Mouse (Mus musculus) lung, postnatal 0 days (tissue): ENCODE data around the gene Rac3. TPM values are rescaled to one million over a fixed set of nuclear protein-coding genes. Genes with fewer than 3 reads are reported as not detected.
A peak's percentile ranks its signal among the peaks of the same experiment; 100 is the strongest.

Source experiments
- ATAC-seq: fragments of 200-750 bp; cut with Nextera tagmentation; 2 replicates; pipeline ENCODE4 v1.8.0; 2017; ENCODE audit warnings: moderate library complexity
- DNase-seq: peaks from one replicate; pipeline ENCODE4 v3.0.0-alpha.2; 2016; ENCODE audit warnings: low spot score
- H3K27ac ChIP-seq: fragments of 300-500 bp; sonication (generic); 2 replicates; pipeline ENCODE4 v1.5.1; 2014; ENCODE audit warnings: antibody characterized with exemption, mild to moderate bottlenecking, low read length, mixed read lengths
- H3K27me3 ChIP-seq: fragments of 300-500 bp; sonication (generic); replicated peaks from 2 replicates; pipeline ENCODE4 v1.6.1; 2014; ENCODE audit warnings: low read length, mixed read lengths; ENCODE audit not compliant: insufficient read depth
- H3K36me3 ChIP-seq: fragments of 300-500 bp; sonication (generic); 2 replicates; pipeline ENCODE4 v1.6.1; 2014; ENCODE audit warnings: low read length, mixed read lengths; ENCODE audit not compliant: insufficient read depth
- H3K4me1 ChIP-seq: fragments of 300-500 bp; sonication (generic); 2 replicates; pipeline ENCODE4 v1.6.1; 2014; ENCODE audit warnings: antibody characterized with exemption, low read depth, low read length, mixed read lengths; ENCODE audit not compliant: insufficient read depth
- H3K4me2 ChIP-seq: fragments of 300-500 bp; sonication (generic); replicated peaks from 2 replicates; pipeline ENCODE4 v1.6.1; 2014; ENCODE audit warnings: low read depth, mild to moderate bottlenecking, low read length, moderate library complexity, mixed read lengths
- H3K4me3 ChIP-seq: fragments of 300-500 bp; sonication (generic); 2 replicates; pipeline ENCODE4 v1.5.1; 2014; ENCODE audit warnings: low read depth, low read length
- H3K9ac ChIP-seq: fragments of 300-500 bp; sonication (generic); replicated peaks from 2 replicates; pipeline ENCODE4 v1.6.1; 2014; ENCODE audit warnings: low read depth, mild to moderate bottlenecking
- H3K9me3 ChIP-seq: fragments of 300-500 bp; sonication (generic); 2 replicates; pipeline ENCODE4 v1.6.1; 2016; ENCODE audit warnings: low read length, mixed read lengths
- CTCF ChIP-seq: IDR thresholded peaks from 2 replicates; pipeline ENCODE4 v1.5.1; 2016; ENCODE audit warnings: antibody characterized with exemption, mild to moderate bottlenecking
- EP300 ChIP-seq: IDR thresholded peaks from 2 replicates; pipeline ENCODE4 v1.6.1; 2016; ENCODE audit warnings: antibody characterized with exemption, mild to moderate bottlenecking, control low read depth
- WGBS: fragments of 180-500 bp; shearing (Covaris S2); extraction: QIAGEN DNeasy Blood & Tissue Kit; methylation state at CpG from one replicate; pipeline ENCODE4 v1.1.7; 2014; 5-methylcytosine and 5-hydroxymethylcytosine counted together
- polyA plus RNA-seq: library from polyadenylated mRNA; unstranded; fragments of >200 nt; fragmentation: Nextera tagmentation; extraction: Ambion mirVana; gene quantifications from 2 replicates; pipeline ENCODE4 v1.2.1, GENCODE M21; 2015

Gene Rac3
- polyA plus RNA-seq, 1 experiment from 2014 or later, result 61.9 TPM

- Histone ChIP-seq H3K4me3 (no peak overlapping the region), H3K36me3 (no peaks in the 10 kb centered on the region), H3K4me1 (peaks cover 21% of the 10 kb centered on the region), H3K9ac (no peak overlapping the region), H3K27me3 (no peaks in the 10 kb centered on the region), H3K27ac (peak overlapping the region; percentile 39; the same call in 1 of the 2 replicates), H3K9me3 (no peaks in the 10 kb centered on the region), H3K4me2 (peak overlapping the region; percentile 77; the same call in 1 of the 2 replicates)
- WGBS, result 77% methylated on average over 11 of the region's 11 CpGs
- DNase-seq, result peak; percentile 50
- no peak for ATAC-seq
- TF ChIP-seq EP300 (no peak), CTCF (no peak)
These were observed 1.6 kb downstream of the Rac3 start for GRCm38 (mm10) chr11:120722761-120723382.

DNA sequence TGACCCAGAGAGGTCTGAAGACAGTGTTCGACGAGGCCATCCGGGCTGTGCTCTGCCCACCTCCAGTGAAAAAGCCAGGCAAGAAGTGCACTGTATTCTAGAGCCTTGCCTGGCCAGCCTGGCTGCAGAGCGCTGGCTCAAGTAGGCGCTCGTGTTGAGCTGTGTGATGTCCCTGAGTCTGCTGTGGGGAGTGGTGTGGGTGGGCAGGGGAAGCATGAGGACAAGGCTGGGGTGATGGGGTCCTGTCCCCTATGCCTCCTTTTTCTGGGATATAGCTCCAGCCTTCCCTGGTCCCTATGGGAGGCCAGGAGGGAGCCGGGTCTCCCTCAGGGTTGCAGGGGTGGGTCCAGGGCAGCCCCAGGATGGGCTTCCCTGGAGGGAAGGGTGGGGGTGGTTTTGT, 2.2 kb downstream of the Rac3 start:
- Histone ChIP-seq H3K4me2 (no peak overlapping the region), H3K9me3 (no peaks in the 10 kb centered on the region), H3K4me3 (no peak overlapping the region), H3K36me3 (no peaks in the 10 kb centered on the region), H3K27ac (0 out of 2 replicates have a peak overlapping the region, but pooled peaks have one; percentile 20), H3K4me1 (peaks cover 21% of the 10 kb centered on the region), H3K27me3 (no peaks in the 10 kb centered on the region), H3K9ac (no peak overlapping the region)
- WGBS, result 73% methylated on average over 7 of the region's 7 CpGs
- ATAC-seq (no peak), DNase-seq (peak; percentile 4)
- TF ChIP-seq CTCF, result no peak
- no peak for TF ChIP-seq EP300

- H3K9me3 ChIP-seq, result no peaks in the 10 kb centered on the region
- H3K4me3 ChIP-seq, result peak overlapping the region; percentile 52
- H3K27me3 ChIP-seq, result no peaks in the 10 kb centered on the region
- H3K4me2 ChIP-seq, result peak overlapping the region; percentile 78
- peaks cover 13% of the 10 kb centered on the region; the same call in 1 of the 2 replicates for H3K4me1 ChIP-seq
- WGBS, result 22% methylated on average over 30 of the region's 36 CpGs
- ATAC-seq (peak; percentile 31), DNase-seq (peak; percentile 40)
- H3K9ac ChIP-seq, result peak overlapping the region; percentile 58
- H3K36me3 ChIP-seq, result no peaks in the 10 kb centered on the region
- TF ChIP-seq EP300 (no peak), CTCF (peak; percentile 25; the same call in 1 of the 2 replicates)
- peak overlapping the region; percentile 85 for H3K27ac ChIP-seq
These were observed 5.2 kb downstream of the Rac3 start for GRCm38 (mm10) chr11:120726243-120727168.

- WGBS, result 1% methylated on average over 14 of the region's 14 CpGs
- Histone ChIP-seq H3K36me3 (no peaks in the 10 kb centered on the region), H3K9ac (peak within 1 kb of the TSS; percentile 58), H3K9me3 (no peaks in the 10 kb centered on the region), H3K27ac (peak within 1 kb of the TSS; percentile 85), H3K27me3 (no peaks in the 10 kb centered on the region), H3K4me1 (peaks cover 8% of the 10 kb centered on the region; the same call in 1 of the 2 replicates), H3K4me3 (peak within 1 kb of the TSS; percentile 52), H3K4me2 (peak within 1 kb of the TSS; percentile 78)
- TF ChIP-seq EP300 (no peak), CTCF (peak; percentile 72)
- ATAC-seq, result peak; percentile 89
- DNase-seq, result peak; percentile 99
These were observed 5.9 kb downstream of the Rac3 start, which contains the start of gene Dcxr for GRCm38 (mm10) chr11:120727169-120727527. Gene Dcxr, minus strand, starts transcription at chr11:120727281.

DNA sequence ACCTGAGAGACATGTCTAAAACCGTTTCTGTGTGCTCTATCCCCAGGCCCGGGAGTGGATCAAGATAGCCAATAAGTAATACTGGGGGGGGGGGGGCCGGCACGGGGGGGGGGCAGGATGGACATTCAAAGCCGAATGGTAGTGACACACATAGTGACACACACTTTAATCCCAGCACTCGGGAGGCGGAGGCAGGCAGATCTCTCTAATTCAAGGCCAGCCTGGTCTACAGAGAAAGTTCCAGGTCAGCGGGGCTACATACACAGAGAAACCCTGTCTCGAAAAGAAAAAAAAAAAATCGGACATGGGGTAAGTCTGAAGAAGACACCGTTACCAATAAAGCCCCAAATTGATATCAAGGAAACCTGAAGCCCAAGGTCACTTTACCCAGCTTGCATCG, 6.3 kb downstream of the Rac3 start:
- H3K9me3 ChIP-seq, result no peaks in the 10 kb centered on the region
- no peak overlapping the region for H3K4me2 ChIP-seq
- ATAC-seq, result no peak

More for the DNA sequence above, 6.3 kb downstream of the Rac3 start:
- Histone ChIP-seq H3K4me3 (no peak overlapping the region), H3K4me1 (peaks cover 6% of the 10 kb centered on the region; the same call in 1 of the 2 replicates), H3K9ac (no peak overlapping the region), H3K27ac (peak overlapping the region; percentile 59; the same call in 1 of the 2 replicates), H3K27me3 (no peaks in the 10 kb centered on the region), H3K36me3 (no peaks in the 10 kb centered on the region)
- peak; percentile 4 for DNase-seq
- no peak for TF ChIP-seq EP300
- no peak for TF ChIP-seq CTCF
- 55% methylated on average over 12 of the region's 12 CpGs for WGBS
